Mouse (Mus musculus): ENCODE measurements around the gene Slc27a5. TPM values are rescaled to one million over a fixed set of nuclear protein-coding genes. Genes with fewer than 3 reads are reported as not detected.

Gene Slc27a5
- polyA plus RNA-seq, 1 experiment from 2014 or later: 0.75 TPM

- H3K4me3 ChIP-seq (replicated peaks; ENCODE audit: low read length): no peak overlapping the region
- no peak overlapping the region for H3K4me2 ChIP-seq (ENCODE audit: low read length)
- no peaks in the 10 kb centered on the region for H3K4me1 ChIP-seq (replicated peaks; ENCODE audit: control insufficient read depth, insufficient read depth, low read length)
- no peak overlapping the region for H3K27ac ChIP-seq (ENCODE audit: low read length)
- H3K27me3 ChIP-seq (replicated peaks; ENCODE audit: control insufficient read depth, insufficient read depth, low read length): no peaks in the 10 kb centered on the region
- H3K9ac ChIP-seq (replicated peaks; ENCODE audit: low read depth, low read length): no peak overlapping the region
- H3K36me3 ChIP-seq (ENCODE audit: control insufficient read depth, insufficient read depth): no peaks in the 10 kb centered on the region
- H3K9me3 ChIP-seq (ENCODE audit: control insufficient read depth, low read length): no peaks in the 10 kb centered on the region
- ATAC-seq: no peak
- 70% methylated on average over 5 of the region's 5 CpGs for WGBS
These were observed 762 bp downstream of the Slc27a5 start for GRCm38 (mm10) chr7:12997230-12997629.

DNA sequence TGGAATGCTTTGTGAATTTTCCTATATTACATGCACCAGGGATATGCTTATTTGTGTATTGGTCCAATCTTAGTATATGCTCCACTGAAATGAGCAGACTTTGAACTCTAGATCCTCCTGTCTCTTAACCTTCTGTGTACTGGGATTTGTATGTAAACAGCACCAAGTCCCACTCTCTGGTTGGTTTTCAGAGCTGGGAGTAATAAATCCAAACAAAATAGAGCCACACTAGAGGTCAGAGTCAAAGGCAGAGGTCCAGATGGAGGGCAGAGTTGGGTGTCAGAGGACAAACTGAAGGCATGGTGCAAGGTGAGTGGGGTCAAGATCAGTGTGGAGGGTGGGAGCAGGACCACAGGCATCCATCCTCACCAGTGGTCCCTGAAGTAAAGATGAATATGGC, 2.1 kb downstream of the Slc27a5 start:
- Histone ChIP-seq H3K27me3 (replicated peaks; ENCODE audit: control insufficient read depth, insufficient read depth, low read length) (0 out of 2 replicates have a peak, but pooled peaks cover 2% of the 10 kb centered on the region), H3K27ac (ENCODE audit: low read length) (no peak overlapping the region), H3K9ac (replicated peaks; ENCODE audit: low read depth, low read length) (no peak overlapping the region), H3K36me3 (ENCODE audit: control insufficient read depth, insufficient read depth) (no peaks in the 10 kb centered on the region), H3K4me1 (replicated peaks; ENCODE audit: control insufficient read depth, insufficient read depth, low read length) (no peaks in the 10 kb centered on the region), H3K4me3 (replicated peaks; ENCODE audit: low read length) (no peak overlapping the region), H3K4me2 (ENCODE audit: low read length) (no peak overlapping the region), H3K9me3 (ENCODE audit: control insufficient read depth, low read length) (no peaks in the 10 kb centered on the region)
- no peak for ATAC-seq

- no peaks in the 10 kb centered on the region for H3K4me1 ChIP-seq (replicated peaks; ENCODE audit: control insufficient read depth, insufficient read depth, low read length)
- no peaks in the 10 kb centered on the region for H3K9me3 ChIP-seq (ENCODE audit: control insufficient read depth, low read length)
- WGBS: 88% methylated on average over 10 of the region's 10 CpGs
- no peak overlapping the region for H3K27ac ChIP-seq (ENCODE audit: low read length)
- H3K9ac ChIP-seq (replicated peaks; ENCODE audit: low read depth, low read length): no peak overlapping the region
- no peak overlapping the region for H3K4me2 ChIP-seq (ENCODE audit: low read length)
- no peak overlapping the region for H3K4me3 ChIP-seq (replicated peaks; ENCODE audit: low read length)
- no peaks in the 10 kb centered on the region for H3K36me3 ChIP-seq (ENCODE audit: control insufficient read depth, insufficient read depth)
- ATAC-seq: no peak
- H3K27me3 ChIP-seq (replicated peaks; ENCODE audit: control insufficient read depth, insufficient read depth, low read length): 0 out of 2 replicates have a peak, but pooled peaks cover 2% of the 10 kb centered on the region
These were observed 4.8 kb downstream of the Slc27a5 start for GRCm38 (mm10) chr7:12993148-12993547.

GRCm38 (mm10) chr7:12992222-12992621, 5.8 kb downstream of the Slc27a5 start:
- no peak for ATAC-seq
- H3K4me3 ChIP-seq (replicated peaks; ENCODE audit: low read length): no peak overlapping the region
- H3K4me1 ChIP-seq (replicated peaks; ENCODE audit: control insufficient read depth, insufficient read depth, low read length): no peaks in the 10 kb centered on the region
- no peaks in the 10 kb centered on the region for H3K36me3 ChIP-seq (ENCODE audit: control insufficient read depth, insufficient read depth)
- H3K4me2 ChIP-seq (ENCODE audit: low read length): no peak overlapping the region
- 0 out of 2 replicates have a peak, but pooled peaks cover 2% of the 10 kb centered on the region for H3K27me3 ChIP-seq (replicated peaks; ENCODE audit: control insufficient read depth, insufficient read depth, low read length)
- no peak overlapping the region for H3K9ac ChIP-seq (replicated peaks; ENCODE audit: low read depth, low read length)
- H3K27ac ChIP-seq (ENCODE audit: low read length): no peak overlapping the region
- no peaks in the 10 kb centered on the region for H3K9me3 ChIP-seq (ENCODE audit: control insufficient read depth, low read length)
- WGBS: 5% methylated on average over 3 of the region's 3 CpGs

DNA sequence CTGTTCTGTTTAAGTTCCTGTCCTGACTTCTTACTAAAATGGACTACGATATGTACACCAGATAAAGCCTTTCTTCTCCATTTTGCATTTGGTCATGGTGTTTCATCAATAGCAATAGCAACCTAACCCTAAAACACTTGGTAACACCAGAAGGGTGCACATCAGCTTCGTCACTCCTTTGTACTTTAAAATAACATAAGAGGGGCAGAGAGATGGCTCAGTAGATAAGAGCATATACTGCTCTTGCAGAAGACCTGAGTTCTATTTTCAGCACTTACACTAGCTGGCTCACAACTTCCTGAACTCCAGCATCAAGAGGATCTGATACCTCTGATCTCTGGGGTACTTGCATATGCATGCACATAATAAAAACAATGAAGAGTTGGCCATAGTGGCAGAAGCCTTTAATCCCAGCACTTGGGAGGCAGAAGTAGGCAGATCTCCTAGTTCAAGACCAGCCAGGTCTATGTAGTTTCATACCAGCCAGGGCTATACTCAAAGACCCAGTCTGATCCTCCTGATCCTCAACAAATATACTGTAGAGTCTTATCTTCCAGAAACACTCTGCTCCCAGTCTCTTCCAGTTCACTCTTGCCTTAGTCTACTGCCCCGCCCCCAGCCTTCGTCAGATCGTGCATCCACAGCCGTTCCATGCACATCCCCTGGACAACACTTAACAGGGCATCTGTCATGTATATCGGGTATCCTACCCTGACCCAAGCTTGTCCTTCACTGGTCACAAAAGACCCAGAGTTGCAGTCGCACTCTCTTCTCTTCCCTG, 10.4 kb downstream of the Slc27a5 start:
- no peak for ATAC-seq
- Histone ChIP-seq H3K4me3 (replicated peaks; ENCODE audit: low read length) (no peak overlapping the region), H3K27me3 (replicated peaks; ENCODE audit: control insufficient read depth, insufficient read depth, low read length) (0 out of 2 replicates have a peak, but pooled peaks cover 2% of the 10 kb centered on the region), H3K9ac (replicated peaks; ENCODE audit: low read depth, low read length) (no peak overlapping the region), H3K4me2 (ENCODE audit: low read length) (no peak overlapping the region), H3K36me3 (ENCODE audit: control insufficient read depth, insufficient read depth) (no peaks in the 10 kb centered on the region), H3K4me1 (replicated peaks; ENCODE audit: control insufficient read depth, insufficient read depth, low read length) (no peaks in the 10 kb centered on the region), H3K9me3 (ENCODE audit: control insufficient read depth, low read length) (no peaks in the 10 kb centered on the region), H3K27ac (ENCODE audit: low read length) (no peak overlapping the region)
- WGBS: 87% methylated on average over 8 of the region's 8 CpGs

- no peak for ATAC-seq
- WGBS: 79% methylated on average over 8 of the region's 8 CpGs
- 0 out of 2 replicates have a peak, but pooled peaks cover 2% of the 10 kb centered on the region for H3K27me3 ChIP-seq (replicated peaks; ENCODE audit: control insufficient read depth, insufficient read depth, low read length)
- H3K4me3 ChIP-seq (replicated peaks; ENCODE audit: low read length): no peak overlapping the region
- H3K36me3 ChIP-seq (ENCODE audit: control insufficient read depth, insufficient read depth): no peaks in the 10 kb centered on the region
- no peak overlapping the region for H3K4me2 ChIP-seq (ENCODE audit: low read length)
- H3K27ac ChIP-seq (ENCODE audit: low read length): no peak overlapping the region
- H3K4me1 ChIP-seq (replicated peaks; ENCODE audit: control insufficient read depth, insufficient read depth, low read length): no peaks in the 10 kb centered on the region
- H3K9ac ChIP-seq (replicated peaks; ENCODE audit: low read depth, low read length): no peak overlapping the region
- H3K9me3 ChIP-seq (ENCODE audit: control insufficient read depth, low read length): no peaks in the 10 kb centered on the region
These were observed 11.1 kb downstream of the Slc27a5 start for GRCm38 (mm10) chr7:12986906-12987305.

DNA sequence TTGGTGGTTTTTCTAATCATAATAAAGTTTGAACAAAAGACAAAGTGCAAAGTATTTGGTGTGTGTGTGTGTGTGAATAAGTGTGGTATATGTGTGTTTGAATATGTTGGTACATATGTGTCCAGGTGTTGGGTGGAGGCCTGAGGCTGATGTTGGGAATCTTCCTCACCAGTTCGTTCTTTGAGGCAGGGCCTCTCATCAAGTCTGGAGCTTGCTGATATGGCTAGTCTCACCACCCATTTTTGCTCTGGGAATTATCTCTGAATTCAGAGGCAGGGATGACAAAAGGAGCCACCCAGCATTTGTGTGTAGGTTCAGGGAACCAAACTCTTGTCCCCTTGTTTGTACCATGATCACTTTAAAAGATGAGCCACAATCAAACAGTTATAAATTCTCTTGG, 12.3 kb downstream of the Slc27a5 start:
- 83% methylated on average over 1 of the region's 1 CpGs for WGBS
- Histone ChIP-seq H3K27me3 (replicated peaks; ENCODE audit: control insufficient read depth, insufficient read depth, low read length) (no peaks in the 10 kb centered on the region), H3K4me3 (replicated peaks; ENCODE audit: low read length) (no peak overlapping the region), H3K9me3 (ENCODE audit: control insufficient read depth, low read length) (no peaks in the 10 kb centered on the region), H3K27ac (ENCODE audit: low read length) (no peak overlapping the region), H3K4me1 (replicated peaks; ENCODE audit: control insufficient read depth, insufficient read depth, low read length) (no peaks in the 10 kb centered on the region), H3K36me3 (ENCODE audit: control insufficient read depth, insufficient read depth) (no peaks in the 10 kb centered on the region), H3K4me2 (ENCODE audit: low read length) (no peak overlapping the region), H3K9ac (replicated peaks; ENCODE audit: low read depth, low read length) (no peak overlapping the region)
- no peak for ATAC-seq

DNA sequence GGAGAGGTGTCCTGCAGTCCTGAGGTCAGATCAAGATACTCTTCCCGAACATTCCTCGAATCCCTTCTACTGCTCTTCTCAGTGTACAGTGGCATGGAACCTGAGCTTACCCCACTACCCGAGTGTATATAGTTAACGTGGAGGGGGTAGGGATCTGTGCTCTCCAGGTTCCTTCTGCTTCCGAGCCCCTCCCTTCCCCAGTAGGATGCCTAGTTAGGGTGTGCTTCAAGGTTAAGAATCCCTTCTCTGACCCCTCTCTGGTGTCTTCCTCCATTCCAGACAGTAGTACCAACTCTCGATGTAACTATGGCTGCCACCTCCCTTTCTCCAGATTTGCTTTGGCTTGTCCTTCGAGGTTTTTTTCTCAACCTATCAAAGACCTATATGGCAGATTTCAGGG, 17.7 kb downstream of the Slc27a5 start:
- Histone ChIP-seq H3K27me3 (replicated peaks; ENCODE audit: control insufficient read depth, insufficient read depth, low read length) (no peaks in the 10 kb centered on the region), H3K4me1 (replicated peaks; ENCODE audit: control insufficient read depth, insufficient read depth, low read length) (peaks cover 11% of the 10 kb centered on the region), H3K4me2 (ENCODE audit: low read length) (no peak overlapping the region), H3K36me3 (ENCODE audit: control insufficient read depth, insufficient read depth) (no peaks in the 10 kb centered on the region), H3K4me3 (replicated peaks; ENCODE audit: low read length) (no peak overlapping the region), H3K9me3 (ENCODE audit: control insufficient read depth, low read length) (no peaks in the 10 kb centered on the region), H3K27ac (ENCODE audit: low read length) (no peak overlapping the region), H3K9ac (replicated peaks; ENCODE audit: low read depth, low read length) (no peak overlapping the region)
- no peak for ATAC-seq
- WGBS: 92% methylated on average over 7 of the region's 7 CpGs

GRCm38 (mm10) chr7:12979776-12980175, 18.2 kb downstream of the Slc27a5 start:
- H3K9ac ChIP-seq (replicated peaks; ENCODE audit: low read depth, low read length): no peak overlapping the region
- H3K27ac ChIP-seq (ENCODE audit: low read length): no peak overlapping the region
- H3K4me1 ChIP-seq (replicated peaks; ENCODE audit: control insufficient read depth, insufficient read depth, low read length): peaks cover 11% of the 10 kb centered on the region
- H3K4me2 ChIP-seq (ENCODE audit: low read length): no peak overlapping the region
- no peaks in the 10 kb centered on the region for H3K36me3 ChIP-seq (ENCODE audit: control insufficient read depth, insufficient read depth)
- 78% methylated on average over 6 of the region's 6 CpGs for WGBS
- H3K4me3 ChIP-seq (replicated peaks; ENCODE audit: low read length): no peak overlapping the region
- H3K9me3 ChIP-seq (ENCODE audit: control insufficient read depth, low read length): no peaks in the 10 kb centered on the region
- ATAC-seq: no peak
- no peaks in the 10 kb centered on the region for H3K27me3 ChIP-seq (replicated peaks; ENCODE audit: control insufficient read depth, insufficient read depth, low read length)
